Mouse (Mus musculus) stomach, embryonic 16.5 days (tissue): ENCODE data around the gene Ero1lb. TPM values are rescaled to one million over a fixed set of nuclear protein-coding genes. Genes with fewer than 3 reads are reported as not detected.
A peak's percentile ranks its signal among the peaks of the same experiment; 100 is the strongest.
"Not testable (repeated sequence)": the region's sequence is repeated elsewhere in the genome, so short reads cannot be mapped to it uniquely, and the experiment has no call there.

Experiments used
- ATAC-seq: fragments of 200-750 bp; cut with Nextera tagmentation; 2 replicates; pipeline ENCODE4 v1.8.0; 2017; ENCODE audit warnings: moderate number of reproducible peaks, moderate TSS enrichment; ENCODE audit not compliant: insufficient read depth, low FRiP score
- H3K27ac ChIP-seq: fragments of 300-500 bp; sonication (generic); 2 replicates; pipeline ENCODE4 v1.5.1; 2014; ENCODE audit warnings: low read length
- H3K27me3 ChIP-seq: fragments of 300-500 bp; sonication (generic); 2 replicates; pipeline ENCODE4 v1.6.1; 2014; ENCODE audit warnings: low read length, control low read depth, mixed read lengths; ENCODE audit not compliant: control insufficient read depth, insufficient read depth
- H3K36me3 ChIP-seq: fragments of 300-500 bp; sonication (generic); 2 replicates; pipeline ENCODE4 v1.6.1; 2014; ENCODE audit warnings: low read length; ENCODE audit not compliant: control insufficient read depth, insufficient read depth
- H3K4me1 ChIP-seq: fragments of 300-500 bp; sonication (generic); 2 replicates; pipeline ENCODE4 v1.6.1; 2014; ENCODE audit warnings: low read length, control low read depth, mixed read lengths; ENCODE audit not compliant: control insufficient read depth, insufficient read depth
- H3K4me2 ChIP-seq: fragments of 300-500 bp; sonication (generic); 2 replicates; pipeline ENCODE4 v1.6.1; 2014; ENCODE audit warnings: low read depth, low read length, mixed read lengths
- H3K4me3 ChIP-seq: fragments of 300-500 bp; sonication (generic); replicated peaks from 2 replicates; pipeline ENCODE4 v1.5.1; 2014; ENCODE audit warnings: mild to moderate bottlenecking, low read length
- H3K9ac ChIP-seq: fragments of 300-500 bp; sonication (generic); 2 replicates; pipeline ENCODE4 v1.6.1; 2014; ENCODE audit warnings: low read length
- H3K9me3 ChIP-seq: fragments of 300-500 bp; sonication (generic); replicated peaks from 2 replicates; pipeline ENCODE4 v1.6.1; 2016; ENCODE audit warnings: low read length, control low read depth; ENCODE audit not compliant: control insufficient read depth
- WGBS: fragments of 180-500 bp; shearing (Covaris S2); extraction: QIAGEN DNeasy Blood & Tissue Kit; methylation state at CpG from one replicate; pipeline ENCODE4 v1.1.7; 2014; 5-methylcytosine and 5-hydroxymethylcytosine counted together
- polyA plus RNA-seq: library from polyadenylated mRNA; unstranded; fragments of >200 nt; fragmentation: Nextera tagmentation; extraction: Ambion mirVana; gene quantifications from 2 replicates; pipeline ENCODE4 v1.2.1, GENCODE M21; 2015

Ero1lb gene
- polyA plus RNA-seq, 1 experiment from 2014 or later = 16.3 TPM

GRCm38 (mm10) chr13:12650020-12650876 is 84.6 kb downstream of the Ero1lb start:
- ATAC-seq = peak; percentile 89
- H3K4me3 ChIP-seq = peak overlapping the region; percentile 46
- not testable (repeated sequence) for H3K27ac ChIP-seq, H3K27me3 ChIP-seq, H3K4me1 ChIP-seq, H3K9me3 ChIP-seq, H3K36me3 ChIP-seq
- WGBS = 0% methylated on average over 53 of the region's 79 CpGs
- H3K9ac ChIP-seq = peak overlapping the region; percentile 60; the same call in 1 of the 2 replicates
- peak overlapping the region; percentile 56 for H3K4me2 ChIP-seq

GRCm38 (mm10) chr13:12650877-12651176 is 85.2 kb downstream of the Ero1lb start:
- peak overlapping the region; percentile 46 for H3K4me3 ChIP-seq
- peak overlapping the region; percentile 56 for H3K4me2 ChIP-seq
- H3K9me3 ChIP-seq, H3K9ac ChIP-seq, H3K27me3 ChIP-seq, H3K36me3 ChIP-seq, H3K4me1 ChIP-seq, H3K27ac ChIP-seq: not testable (repeated sequence)
- WGBS = under 1% methylated on average over 11 of the region's 13 CpGs
- peak; percentile 71 for ATAC-seq

Other genes with a start within 250 kb of the Ero1lb start
- 4.0 and 129 TPM in 2 replicates for gene Actn2, start 225.1 kb upstream of the Ero1lb start, polyA plus RNA-seq
- 17.5 and 19.2 TPM in 2 replicates for gene Heatr1, start 170.8 kb upstream of the Ero1lb start, polyA plus RNA-seq
- gene Lgals8, start 100.9 kb upstream of the Ero1lb start, polyA plus RNA-seq = 35.8 and 36.3 TPM in 2 replicates
- gene Edaradd, start 45.4 kb upstream of the Ero1lb start, polyA plus RNA-seq = 5.8 and 6.1 TPM in 2 replicates
- gene Prl2c3, start 234.2 kb downstream of the Ero1lb start, polyA plus RNA-seq = not detected in 2 replicates